Mouse (Mus musculus) common myeloid progenitor, adult 5-6 weeks (primary cell): ENCODE measurements around the gene Hepacam. TPM values are rescaled to one million over a fixed set of nuclear protein-coding genes. Genes with fewer than 3 reads are reported as not detected.
A peak's percentile ranks its signal among the peaks of the same experiment; 100 is the strongest.

Experiments used
- ATAC-seq: replicated peaks from 2 replicates; pipeline ENCODE4 v1.8.0; 2016; ENCODE audit warnings: low read depth, mild to moderate bottlenecking, moderate TSS enrichment, inconsistent platforms; ENCODE audit not compliant: poor library complexity, severe bottlenecking
- total RNA-seq: library from RNA; stranded (forward); fragments of 200-1000, 187-1606 nt; gene quantifications from 2 replicates; pipeline ENCODE4 v1.2.3, GENCODE M21; 2017

The Hepacam gene
- total RNA-seq, 1 experiment from 2014 or later: not detected

GRCm38 (mm10) chr9:37375718-37376117, 8.6 kb downstream of the Hepacam start:
- ATAC-seq: 0 out of 2 replicates have a peak, but pooled peaks have one; percentile 22

- no peak for ATAC-seq
These were observed 16.0 kb downstream of the Hepacam start for GRCm38 (mm10) chr9:37383161-37383560.

GRCm38 (mm10) chr9:37384284-37385182, 17.4 kb downstream of the Hepacam start:
- ATAC-seq: peak; percentile 75

GRCm38 (mm10) chr9:37390891-37391290, 23.7 kb downstream of the Hepacam start:
- no peak for ATAC-seq

- ATAC-seq: no peak
These were observed 24.9 kb downstream of the Hepacam start for GRCm38 (mm10) chr9:37392071-37392470.

GRCm38 (mm10) chr9:37393482-37394131, 26.5 kb downstream of the Hepacam start:
- ATAC-seq: no peak

GRCm38 (mm10) chr9:37400585-37400984, 33.4 kb downstream of the Hepacam start:
- no peak for ATAC-seq

- peak; percentile 78 for ATAC-seq
These were observed 34.7 kb downstream of the Hepacam start, which contains the start of gene Robo4 for GRCm38 (mm10) chr9:37401802-37402201. Gene Robo4, plus strand, starts transcription at chr9:37401897.

- no peak for ATAC-seq
These were observed 35.4 kb downstream of the Hepacam start for GRCm38 (mm10) chr9:37402501-37402900.

GRCm38 (mm10) chr9:37403011-37403410, 35.9 kb downstream of the Hepacam start:
- no peak for ATAC-seq

GRCm38 (mm10) chr9:37406372-37406771, 39.2 kb downstream of the Hepacam start:
- peak; percentile 81 for ATAC-seq

- no peak for ATAC-seq
These were observed 40.8 kb downstream of the Hepacam start for GRCm38 (mm10) chr9:37407850-37408502.

- no peak for ATAC-seq
These were observed 42.7 kb downstream of the Hepacam start for GRCm38 (mm10) chr9:37409698-37410445.

GRCm38 (mm10) chr9:37412989-37413388, 45.8 kb downstream of the Hepacam start:
- no peak for ATAC-seq

GRCm38 (mm10) chr9:37414666-37415065, 47.5 kb downstream of the Hepacam start:
- no peak for ATAC-seq

GRCm38 (mm10) chr9:37418791-37419190, 51.6 kb downstream of the Hepacam start:
- no peak for ATAC-seq

GRCm38 (mm10) chr9:37420676-37421075, 53.5 kb downstream of the Hepacam start:
- ATAC-seq: peak; percentile 86

- peak; percentile 72 for ATAC-seq
These were observed 54.1 kb downstream of the Hepacam start for GRCm38 (mm10) chr9:37421239-37421638.

GRCm38 (mm10) chr9:37429326-37429725, 62.2 kb downstream of the Hepacam start:
- no peak for ATAC-seq

GRCm38 (mm10) chr9:37430582-37430981, 63.4 kb downstream of the Hepacam start:
- ATAC-seq: peak; percentile 61
